17 mouse cellular contexts compared by ENCODE assay signal in the genomic region with DNA sequence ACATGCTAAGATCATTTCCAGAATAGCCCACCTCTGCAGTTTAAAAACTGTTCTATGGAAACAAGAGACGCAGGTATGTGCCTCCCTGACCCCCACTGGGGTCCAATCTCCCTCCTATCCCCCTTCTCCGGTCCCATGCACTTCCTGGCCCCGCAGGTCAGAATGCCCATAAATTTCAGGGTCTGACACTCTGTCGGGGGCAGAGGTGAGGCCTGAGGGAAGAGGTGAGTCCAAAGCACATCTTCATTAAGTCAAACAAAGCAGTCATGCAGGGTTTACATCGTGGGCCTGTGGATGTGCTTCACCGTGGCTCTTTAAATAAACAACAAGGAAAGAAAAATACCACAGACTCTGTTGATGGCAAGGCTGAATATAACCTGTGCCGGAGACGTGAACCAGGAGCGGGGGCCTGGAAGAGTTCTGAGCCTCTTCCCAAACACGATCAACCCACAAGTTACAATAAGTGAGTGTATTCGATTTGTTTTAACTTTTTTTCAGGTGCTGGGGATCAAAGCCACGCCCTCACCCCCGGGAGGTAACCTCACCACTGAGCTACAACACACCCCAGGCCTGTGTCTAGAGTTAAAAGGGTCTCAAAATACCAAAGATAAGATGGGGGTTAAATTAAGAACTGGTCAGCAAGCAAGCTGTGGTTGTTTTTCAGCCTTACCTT. TPM values are rescaled to one million over a fixed set of nuclear protein-coding genes. Genes with fewer than 3 reads are reported as not detected.
A peak's percentile ranks its signal among the peaks of the same experiment; 100 is the strongest.
DNase-seq lines count a peak whose midpoint lies in the region; ATAC-seq lines count a peak whose summit lies in the region.
"Had no signal": no experiment of that assay in that cellular context is flagged by ENCODE, and none has a peak within 500 bp of the region (broad histone marks: within the 10 kb centered on the region; RNA-seq: fewer than 3 reads in every experiment).

No protein-coding gene starts in this region.

- no peak for ATAC-seq in hindbrain, embryonic 11.5 days (ENCODE audit: low FRiP score)
- no peak for ATAC-seq in hindbrain, embryonic 14.5 days (ENCODE audit: low FRiP score)
- ATAC-seq in neural tube, embryonic 15.5 days (ENCODE audit: low FRiP score): no peak
- 0 out of 2 replicates have a peak, but pooled peaks have one; percentile 14 for ATAC-seq in embryonic facial prominence, embryonic 11.5 days (replicated peaks; ENCODE audit: insufficient number of reproducible peaks, low FRiP score, low TSS enrichment, low read depth)
- ATAC-seq: forebrain, embryonic 13.5 days had no signal

- no peak overlapping the region for H3K4me3 ChIP-seq in hindbrain, embryonic 11.5 days (ENCODE audit: low read depth, low read length)
- no peak overlapping the region for H3K4me3 ChIP-seq in hindbrain, embryonic 14.5 days (replicated peaks; ENCODE audit: low read length)
- no peak overlapping the region for H3K4me3 ChIP-seq in neural tube, embryonic 15.5 days (replicated peaks)
- H3K4me3 ChIP-seq in embryonic facial prominence, embryonic 11.5 days (ENCODE audit: low read depth, low read length): no peak overlapping the region
- H3K4me3 ChIP-seq: embryonic facial prominence, embryonic 12.5 days; forebrain, embryonic 13.5 days; limb, embryonic 15.5 days; myocyte had no signal

- no peaks in the 10 kb centered on the region for H3K36me3 ChIP-seq in hindbrain, embryonic 11.5 days (ENCODE audit: control insufficient read depth, insufficient read depth, low read length)
- H3K36me3 ChIP-seq in hindbrain, embryonic 14.5 days (replicated peaks; ENCODE audit: control insufficient read depth, insufficient read depth): no peaks in the 10 kb centered on the region
- no peaks in the 10 kb centered on the region for H3K36me3 ChIP-seq in neural tube, embryonic 15.5 days
- H3K36me3 ChIP-seq in embryonic facial prominence, embryonic 11.5 days (replicated peaks; ENCODE audit: control insufficient read depth, insufficient read depth, low read depth, low read length): no peaks in the 10 kb centered on the region
- H3K36me3 ChIP-seq: embryonic facial prominence, embryonic 12.5 days; limb, embryonic 15.5 days had no signal

- no peak overlapping the region for H3K4me2 ChIP-seq in hindbrain, embryonic 11.5 days (replicated peaks; ENCODE audit: low read depth, low read length)
- H3K4me2 ChIP-seq in hindbrain, embryonic 14.5 days (replicated peaks): no peak overlapping the region
- H3K4me2 ChIP-seq in neural tube, embryonic 15.5 days: no peak overlapping the region
- H3K4me2 ChIP-seq in embryonic facial prominence, embryonic 11.5 days (ENCODE audit: low read depth, low read length): no peak overlapping the region
- H3K4me2 ChIP-seq: embryonic facial prominence, embryonic 12.5 days; forebrain, embryonic 13.5 days; limb, embryonic 15.5 days had no signal

- no peaks in the 10 kb centered on the region; the same call in 1 of the 2 replicates for H3K4me1 ChIP-seq in hindbrain, embryonic 11.5 days (replicated peaks; ENCODE audit: control insufficient read depth, insufficient read depth, low read length)
- peaks cover 7% of the 10 kb centered on the region for H3K4me1 ChIP-seq in hindbrain, embryonic 14.5 days (replicated peaks; ENCODE audit: control insufficient read depth, insufficient read depth, low read length)
- H3K4me1 ChIP-seq in neural tube, embryonic 15.5 days: peaks cover 12% of the 10 kb centered on the region
- H3K4me1 ChIP-seq in embryonic facial prominence, embryonic 11.5 days (ENCODE audit: control insufficient read depth, insufficient read depth, low read length): peaks cover 2% of the 10 kb centered on the region

- H3K9ac ChIP-seq in hindbrain, embryonic 11.5 days (ENCODE audit: low read depth, low read length): no peak overlapping the region
- no peak overlapping the region for H3K9ac ChIP-seq in hindbrain, embryonic 14.5 days
- no peak overlapping the region for H3K9ac ChIP-seq in neural tube, embryonic 15.5 days (replicated peaks)
- H3K9ac ChIP-seq in embryonic facial prominence, embryonic 11.5 days (replicated peaks; ENCODE audit: low read length): no peak overlapping the region
- H3K9ac ChIP-seq: embryonic facial prominence, embryonic 12.5 days; forebrain, embryonic 13.5 days; limb, embryonic 15.5 days had no signal

- H3K27me3 ChIP-seq in hindbrain, embryonic 11.5 days (ENCODE audit: control insufficient read depth, insufficient read depth, low read length): no peaks in the 10 kb centered on the region
- no peaks in the 10 kb centered on the region for H3K27me3 ChIP-seq in hindbrain, embryonic 14.5 days (ENCODE audit: control insufficient read depth, insufficient read depth, low read length)
- H3K27me3 ChIP-seq in neural tube, embryonic 15.5 days (replicated peaks): no peaks in the 10 kb centered on the region
- H3K27me3 ChIP-seq in embryonic facial prominence, embryonic 11.5 days (ENCODE audit: control insufficient read depth, insufficient read depth, low read length): no peaks in the 10 kb centered on the region
- H3K27me3 ChIP-seq: embryonic facial prominence, embryonic 12.5 days; forebrain, embryonic 13.5 days; limb, embryonic 15.5 days had no signal

- WGBS in hindbrain, embryonic 11.5 days: 21% methylated on average over 13 of the region's 13 CpGs
- 24% methylated on average over 13 of the region's 13 CpGs for WGBS in hindbrain, embryonic 14.5 days
- 31% methylated on average over 13 of the region's 13 CpGs for WGBS in neural tube, embryonic 15.5 days
- 15% methylated on average over 13 of the region's 13 CpGs for WGBS in embryonic facial prominence, embryonic 11.5 days

- H3K9me3 ChIP-seq in hindbrain, embryonic 11.5 days (ENCODE audit: control insufficient read depth, low read length): no peaks in the 10 kb centered on the region
- H3K9me3 ChIP-seq in hindbrain, embryonic 14.5 days (ENCODE audit: control insufficient read depth, low read length): no peaks in the 10 kb centered on the region
- no peaks in the 10 kb centered on the region for H3K9me3 ChIP-seq in neural tube, embryonic 15.5 days (replicated peaks)
- no peaks in the 10 kb centered on the region for H3K9me3 ChIP-seq in embryonic facial prominence, embryonic 11.5 days (replicated peaks; ENCODE audit: control insufficient read depth, low read length)
- H3K9me3 ChIP-seq: embryonic facial prominence, embryonic 12.5 days; forebrain, embryonic 13.5 days; limb, embryonic 15.5 days had no signal

- no peak overlapping the region for H3K27ac ChIP-seq in hindbrain, embryonic 11.5 days (ENCODE audit: low read depth, low read length)
- no peak overlapping the region for H3K27ac ChIP-seq in hindbrain, embryonic 14.5 days
- no peak overlapping the region for H3K27ac ChIP-seq in neural tube, embryonic 15.5 days (replicated peaks)
- no peak overlapping the region for H3K27ac ChIP-seq in embryonic facial prominence, embryonic 11.5 days (replicated peaks; ENCODE audit: low read depth, low read length)
- H3K27ac ChIP-seq: embryonic facial prominence, embryonic 12.5 days; forebrain, embryonic 13.5 days; limb, embryonic 15.5 days; macrophage had no signal

- peak; percentile 25 for DNase-seq in hindbrain, embryonic 11.5 days (ENCODE audit: low spot score)
- DNase-seq in hindbrain, embryonic 14.5 days (ENCODE audit: low spot score): no peak
- DNase-seq in neural tube, embryonic 10.5 days (ENCODE audit: extremely low spot score, low spot score): peak; percentile 61
- no peak for DNase-seq in embryonic facial prominence, embryonic 11.5 days (ENCODE audit: low spot score)
- no peak for DNase-seq in adrenal gland, postnatal 4 days (ENCODE audit: low spot score in 2 of 2)
- DNase-seq in adrenal gland, postnatal 36 days: no peak
- DNase-seq: cerebellum, adult 9-10 months; lung, adult 2 months; thymus, adult 18-20 months had no signal

RNA-seq across cellular contexts. Expression of gene Dapl1, which starts 59.9 kb away (rescaled TPM):
- 0.43 and 1.5 TPM in 2 replicates for polyA plus RNA-seq in hindbrain, embryonic 11.5 days (2014; fragmentation: Nextera tagmentation; extraction: Ambion mirVana)
- 0.53 TPM in 1 of 2 replicates, not detected in the other for polyA plus RNA-seq in hindbrain, embryonic 14.5 days (2014; fragmentation: Nextera tagmentation; extraction: Ambion mirVana)
- polyA plus RNA-seq in neural tube, embryonic 15.5 days (2015; fragmentation: Nextera tagmentation; extraction: Ambion mirVana): 0.59 and 1.4 TPM in 2 replicates
- 9.9 and 15.4 TPM in 2 replicates for polyA plus RNA-seq in embryonic facial prominence, embryonic 11.5 days (2014; fragmentation: Nextera tagmentation; extraction: Ambion mirVana)
- total RNA-seq in adrenal gland, postnatal 4 days (2021): not detected
- total RNA-seq in adrenal gland, postnatal 36 days (2021): not detected
- total RNA-seq: adrenal gland, adult 18-20 months; granulocyte monocyte progenitor cell, adult 5-6 weeks had no signal
- polyA plus RNA-seq: forebrain, embryonic 13.5 days; macrophage; myocyte had no signal

Comparison
In these comparisons a context has a peak if more than half of its experiments do, and no peak if none do; other contexts are left out.
1. DNase-seq: peak in hindbrain, embryonic 11.5 days (single experiment) and neural tube, embryonic 10.5 days (single experiment); none in hindbrain, embryonic 14.5 days (single experiment), embryonic facial prominence, embryonic 11.5 days (single experiment), adrenal gland, postnatal 4 days (0 of 2) and adrenal gland, postnatal 36 days (0 of 2).